Mouse (Mus musculus): ENCODE measurements around the gene Wfdc17. TPM values are rescaled to one million over a fixed set of nuclear protein-coding genes. Genes with fewer than 3 reads are reported as not detected.
A peak's percentile ranks its signal among the peaks of the same experiment; 100 is the strongest.

Gene Wfdc17
- polyA plus RNA-seq, 1 experiment from 2014 or later: 20.4 TPM

- ATAC-seq (ENCODE audit: low read depth): no peak
- peaks cover 5% of the 10 kb centered on the region for H3K4me1 ChIP-seq (ENCODE audit: control insufficient read depth, low read depth, low read length)
- 59% methylated on average over 5 of the region's 5 CpGs for WGBS (ENCODE audit: insufficient replicate concordance)
- no peak within 1 kb of the TSS; the same call in 1 of the 2 replicates for H3K4me3 ChIP-seq (ENCODE audit: low read depth, low read length)
- peak within 1 kb of the TSS; percentile 52; the same call in 1 of the 2 replicates for H3K27ac ChIP-seq (ENCODE audit: low read length)
- no peak within 1 kb of the TSS for H3K9ac ChIP-seq (ENCODE audit: low read depth, low read length)
- H3K4me2 ChIP-seq (ENCODE audit: low read depth, low read length): no peak within 1 kb of the TSS
- no peaks in the 10 kb centered on the region for H3K9me3 ChIP-seq (replicated peaks; ENCODE audit: control insufficient read depth, low read length)
- H3K36me3 ChIP-seq (ENCODE audit: control insufficient read depth, insufficient read depth): no peaks in the 10 kb centered on the region
- no peaks in the 10 kb centered on the region for H3K27me3 ChIP-seq (ENCODE audit: control insufficient read depth, insufficient read depth, low read depth, low read length)
These were observed 42.9 kb downstream of the Wfdc17 start, which contains the start of gene Wfdc21 for GRCm38 (mm10) chr11:83746681-83747080. Wfdc21 (plus strand) TSS chr11:83746940.

DNA sequence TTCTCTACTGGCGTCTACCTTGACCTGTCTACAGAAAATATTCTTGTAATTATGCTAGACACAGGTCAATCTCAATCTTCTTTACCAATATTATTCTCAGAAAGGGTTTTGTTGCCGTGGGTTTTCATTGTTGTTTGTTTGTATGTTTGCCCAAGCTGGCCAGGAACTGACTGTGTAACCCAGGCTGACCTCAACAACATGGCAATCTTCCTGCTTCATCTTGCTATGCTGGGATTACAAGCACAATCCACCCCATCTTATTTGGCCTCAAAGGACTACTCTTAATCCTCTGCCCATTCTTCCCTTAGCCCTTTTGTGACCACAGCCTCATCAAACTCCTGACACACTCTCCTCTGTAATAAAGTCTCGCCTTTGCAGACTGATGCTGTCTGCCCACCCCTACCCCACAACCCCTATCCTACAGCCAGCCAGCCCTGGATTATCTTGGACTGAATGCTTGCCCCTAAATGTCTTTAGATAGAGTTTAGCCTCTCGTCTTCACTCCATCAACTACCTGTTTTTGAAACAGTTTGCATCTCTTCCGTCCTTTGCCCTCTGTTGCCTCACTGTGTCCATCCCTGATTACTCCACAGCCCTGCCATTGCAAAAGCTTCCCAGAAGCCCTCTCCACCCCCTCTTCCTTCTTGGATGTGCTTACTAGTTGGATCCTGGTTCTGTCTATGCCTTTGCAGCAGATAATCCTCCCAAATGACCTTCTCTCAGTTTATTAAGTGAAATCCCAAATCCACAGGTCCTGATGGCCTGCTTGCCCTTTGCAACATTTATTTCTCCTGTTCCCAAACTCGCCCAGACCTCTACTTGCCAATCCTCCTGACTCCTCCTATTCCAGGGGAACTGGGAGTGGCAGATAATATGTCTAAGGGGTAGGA, 43.8 kb downstream of the Wfdc17 start:
- peak overlapping the region; percentile 52; the same call in 1 of the 2 replicates for H3K27ac ChIP-seq (ENCODE audit: low read length)
- no peaks in the 10 kb centered on the region for H3K36me3 ChIP-seq (ENCODE audit: control insufficient read depth, insufficient read depth)
- no peaks in the 10 kb centered on the region for H3K27me3 ChIP-seq (ENCODE audit: control insufficient read depth, insufficient read depth, low read depth, low read length)
- ATAC-seq (ENCODE audit: low read depth): peak; percentile 65
- no peak overlapping the region for H3K4me2 ChIP-seq (ENCODE audit: low read depth, low read length)
- no peak overlapping the region; the same call in 1 of the 2 replicates for H3K4me3 ChIP-seq (ENCODE audit: low read depth, low read length)
- H3K4me1 ChIP-seq (ENCODE audit: control insufficient read depth, low read depth, low read length): peaks cover 4% of the 10 kb centered on the region
- 33% methylated on average over 6 of the region's 6 CpGs for WGBS (ENCODE audit: insufficient replicate concordance)
- no peak overlapping the region; the same call in 1 of the 2 replicates for H3K9ac ChIP-seq (ENCODE audit: low read depth, low read length)
- no peaks in the 10 kb centered on the region; the same call in 1 of the 2 replicates for H3K9me3 ChIP-seq (replicated peaks; ENCODE audit: control insufficient read depth, low read length)

DNA sequence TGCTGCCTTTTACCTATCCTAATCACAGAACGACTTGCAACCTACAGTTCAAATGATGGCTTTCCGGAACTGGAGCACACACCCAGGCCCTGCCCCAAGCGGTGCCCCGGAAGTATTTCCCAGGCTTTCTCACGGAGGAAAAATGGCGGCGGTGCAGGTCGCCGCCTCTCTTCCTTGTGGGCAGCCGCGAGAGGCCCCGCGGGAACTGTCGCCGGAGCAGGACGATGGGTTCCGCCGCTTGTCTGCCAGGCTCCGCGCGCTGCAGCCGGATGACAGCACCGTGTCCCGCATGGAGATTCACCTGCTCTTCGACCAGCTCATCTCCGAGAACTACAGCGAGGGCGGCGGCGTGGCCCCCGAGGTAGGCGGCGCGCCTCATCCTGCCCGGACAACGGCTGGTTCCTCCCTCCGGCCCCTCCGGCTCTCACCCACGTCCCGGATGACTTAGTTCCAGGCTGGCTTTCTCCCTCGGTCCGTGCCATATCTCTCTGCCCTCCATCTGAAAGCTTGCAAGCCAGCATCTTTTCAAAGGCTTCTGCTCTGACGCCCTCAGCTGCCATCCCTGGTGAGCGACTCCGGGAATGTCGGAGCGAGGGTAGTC, 49.9 kb downstream of the Wfdc17 start, which contains the start of gene Heatr6:
Heatr6 (plus strand) TSS at position 116 of the 601 bp plus-strand sequence.
- Histone ChIP-seq H3K27ac (ENCODE audit: low read length) (peak within 1 kb of the TSS; percentile 44), H3K4me2 (ENCODE audit: low read depth, low read length) (peak within 1 kb of the TSS; percentile 77), H3K36me3 (ENCODE audit: control insufficient read depth, insufficient read depth) (peaks cover 9% of the 10 kb centered on the region), H3K4me1 (ENCODE audit: control insufficient read depth, low read depth, low read length) (peaks cover 10% of the 10 kb centered on the region), H3K9ac (ENCODE audit: low read depth, low read length) (peak within 1 kb of the TSS; percentile 77), H3K4me3 (ENCODE audit: low read depth, low read length) (peak within 1 kb of the TSS; percentile 85), H3K27me3 (ENCODE audit: control insufficient read depth, insufficient read depth, low read depth, low read length) (no peaks in the 10 kb centered on the region), H3K9me3 (replicated peaks; ENCODE audit: control insufficient read depth, low read length) (no peaks in the 10 kb centered on the region; the same call in 1 of the 2 replicates)
- under 1% methylated on average over 47 of the region's 47 CpGs for WGBS (ENCODE audit: insufficient replicate concordance)
- ATAC-seq (ENCODE audit: low read depth): peak; percentile 90

- no peak for ATAC-seq (ENCODE audit: low read depth)
- 5% methylated on average over 8 of the region's 8 CpGs for WGBS (ENCODE audit: insufficient replicate concordance)
These were observed 50.4 kb downstream of the Wfdc17 start for GRCm38 (mm10) chr11:83754227-83754626.

More at GRCm38 (mm10) chr11:83754227-83754626, 50.4 kb downstream of the Wfdc17 start:
- peaks cover 10% of the 10 kb centered on the region for H3K4me1 ChIP-seq (ENCODE audit: control insufficient read depth, low read depth, low read length)
- peak overlapping the region; percentile 44 for H3K27ac ChIP-seq (ENCODE audit: low read length)
- peak overlapping the region; percentile 85 for H3K4me3 ChIP-seq (ENCODE audit: low read depth, low read length)
- peak overlapping the region; percentile 77 for H3K4me2 ChIP-seq (ENCODE audit: low read depth, low read length)
- no peaks in the 10 kb centered on the region; the same call in 1 of the 2 replicates for H3K9me3 ChIP-seq (replicated peaks; ENCODE audit: control insufficient read depth, low read length)
- H3K27me3 ChIP-seq (ENCODE audit: control insufficient read depth, insufficient read depth, low read depth, low read length): no peaks in the 10 kb centered on the region
- H3K36me3 ChIP-seq (ENCODE audit: control insufficient read depth, insufficient read depth): peaks cover 9% of the 10 kb centered on the region
- peak overlapping the region; percentile 77 for H3K9ac ChIP-seq (ENCODE audit: low read depth, low read length)

Other genes with a start within 250 kb of the Wfdc17 start
- 0.37 and 0.42 TPM in 2 replicates for gene Mmp28, start 240.9 kb upstream of the Wfdc17 start, polyA plus RNA-seq (2015; fragmentation: Nextera tagmentation; extraction: Ambion mirVana)
- 4.1 and 4.2 TPM in 2 replicates for gene Taf15, start 230.9 kb upstream of the Wfdc17 start, polyA plus RNA-seq (2015; fragmentation: Nextera tagmentation; extraction: Ambion mirVana)
- not detected in 2 replicates for gene Heatr9, start 181.8 kb upstream of the Wfdc17 start, polyA plus RNA-seq (2015; fragmentation: Nextera tagmentation; extraction: Ambion mirVana)
- 1.2 and 1.7 TPM in 2 replicates for gene Ccl5, start 173.5 kb upstream of the Wfdc17 start, polyA plus RNA-seq (2015; fragmentation: Nextera tagmentation; extraction: Ambion mirVana)
- gene Ccl9, start 125.4 kb upstream of the Wfdc17 start, polyA plus RNA-seq (2015; fragmentation: Nextera tagmentation; extraction: Ambion mirVana): 66.8 and 71.8 TPM in 2 replicates
- gene Ccl6, start 110.9 kb upstream of the Wfdc17 start, polyA plus RNA-seq (2015; fragmentation: Nextera tagmentation; extraction: Ambion mirVana): 16.3 and 16.9 TPM in 2 replicates
- not detected in 2 replicates for gene Rpl9-ps1, start 58.4 kb upstream of the Wfdc17 start, polyA plus RNA-seq (2015; fragmentation: Nextera tagmentation; extraction: Ambion mirVana)
- 0.34 and 0.44 TPM in 2 replicates for gene Ccl3, start 54.6 kb upstream of the Wfdc17 start, polyA plus RNA-seq (2015; fragmentation: Nextera tagmentation; extraction: Ambion mirVana)
- 0.48 and 0.50 TPM in 2 replicates for gene Ccl4, start 41.4 kb upstream of the Wfdc17 start, polyA plus RNA-seq (2015; fragmentation: Nextera tagmentation; extraction: Ambion mirVana)
- gene Wfdc18, start 5.0 kb downstream of the Wfdc17 start, polyA plus RNA-seq (2015; fragmentation: Nextera tagmentation; extraction: Ambion mirVana): 0.18 TPM in 1 of 2 replicates, not detected in the other
- 52.2 and 61.4 TPM in 2 replicates for gene Wfdc21, start 42.9 kb downstream of the Wfdc17 start, polyA plus RNA-seq (2015; fragmentation: Nextera tagmentation; extraction: Ambion mirVana)
- 5.6 and 7.2 TPM in 2 replicates for gene Heatr6, start 49.7 kb downstream of the Wfdc17 start, polyA plus RNA-seq (2015; fragmentation: Nextera tagmentation; extraction: Ambion mirVana)
- gene Hnf1b, start 146.1 kb downstream of the Wfdc17 start, polyA plus RNA-seq (2015; fragmentation: Nextera tagmentation; extraction: Ambion mirVana): 4.6 and 5.9 TPM in 2 replicates
- gene Ddx52, start 238.1 kb downstream of the Wfdc17 start, polyA plus RNA-seq (2015; fragmentation: Nextera tagmentation; extraction: Ambion mirVana): 11.2 and 13.0 TPM in 2 replicates

Data from liver, embryonic 16.5 days (tissue).